Comparison of ENCODE assay signal across 8 mouse cellular contexts in genomic region chr9:120830526-120830925, GRCm38 (mm10).
A peak's percentile ranks its signal among the peaks of the same experiment; 100 is the strongest.
DNase-seq lines count a peak whose midpoint lies in the region; ATAC-seq and TF ChIP-seq lines count a peak whose summit lies in the region.

No protein-coding gene starts in this region.

- no peak overlapping the region for H3K4me2 ChIP-seq in liver, postnatal 0 days (ENCODE audit: low read depth, low read length)
- no peak overlapping the region for H3K4me2 ChIP-seq in liver, embryonic 11.5 days

- no peak for TF ChIP-seq CTCF in liver, postnatal 0 days (IDR thresholded peaks at IDR 0.05; ENCODE audit: low read depth)

- no peak overlapping the region for H3K27ac ChIP-seq in liver, postnatal 0 days (ENCODE audit: low read depth)
- no peak overlapping the region for H3K27ac ChIP-seq in liver, embryonic 11.5 days (ENCODE audit: low read depth, low read length)

- ATAC-seq in liver, postnatal 0 days: no peak
- ATAC-seq in liver, embryonic 11.5 days (replicated peaks; ENCODE audit: low FRiP score): no peak

- no peaks in the 10 kb centered on the region for H3K9me3 ChIP-seq in liver, postnatal 0 days (ENCODE audit: low read length)
- no peaks in the 10 kb centered on the region for H3K9me3 ChIP-seq in liver, embryonic 11.5 days (ENCODE audit: control insufficient read depth, low read length)

- 57% methylated on average over 5 of the region's 5 CpGs for WGBS in liver, postnatal 0 days (ENCODE audit: insufficient replicate concordance)
- 75% methylated on average over 5 of the region's 5 CpGs for WGBS in liver, embryonic 11.5 days

- H3K27me3 ChIP-seq in liver, postnatal 0 days (ENCODE audit: insufficient read depth, low read length): no peaks in the 10 kb centered on the region
- no peaks in the 10 kb centered on the region for H3K27me3 ChIP-seq in liver, embryonic 11.5 days (replicated peaks; ENCODE audit: control insufficient read depth, insufficient read depth, low read length)

- no peaks in the 10 kb centered on the region for H3K36me3 ChIP-seq in liver, postnatal 0 days (replicated peaks; ENCODE audit: insufficient read depth, low read length)
- no peaks in the 10 kb centered on the region for H3K36me3 ChIP-seq in liver, embryonic 11.5 days (ENCODE audit: control insufficient read depth, insufficient read depth, low read length)

- H3K4me3 ChIP-seq in liver, postnatal 0 days (ENCODE audit: low read depth, low read length): no peak overlapping the region
- no peak overlapping the region for H3K4me3 ChIP-seq in liver, embryonic 11.5 days (ENCODE audit: low read depth, low read length)

- TF ChIP-seq EP300 in liver, postnatal 0 days (IDR thresholded peaks at IDR 0.05; ENCODE audit: low read depth): no peak

- peak; percentile 21 for DNase-seq in liver, postnatal 0 days
- DNase-seq in liver, embryonic 11.5 days (ENCODE audit: low spot score): no peak
- DNase-seq in adrenal gland, adult 8-10 months: peak; percentile 85
- peak; percentile 40 to 85 for DNase-seq in cerebellum, postnatal 4 days (ENCODE audit: low spot score in 2 of 2)
- DNase-seq in kidney, postnatal 10 days: peak; percentile 74
- DNase-seq in ovary, postnatal 10 days (ENCODE audit: low spot score): no peak
- DNase-seq in embryo, embryonic 9.5 days (ENCODE audit: extremely low spot score): no peak
- DNase-seq in embryo, embryonic 10 days (ENCODE audit: low spot score): no peak

- H3K4me1 ChIP-seq in liver, postnatal 0 days (ENCODE audit: insufficient read depth): no peaks in the 10 kb centered on the region
- no peaks in the 10 kb centered on the region for H3K4me1 ChIP-seq in liver, embryonic 11.5 days (replicated peaks; ENCODE audit: control insufficient read depth, insufficient read depth, low read length)

- H3K9ac ChIP-seq in liver, postnatal 0 days (replicated peaks): no peak overlapping the region
- H3K9ac ChIP-seq in liver, embryonic 11.5 days (ENCODE audit: low read depth, low read length): no peak overlapping the region

Comparison
In these comparisons a context has a peak if more than half of its experiments do, and no peak if none do; other contexts are left out.
1. DNase-seq: peak in liver, postnatal 0 days (single experiment), adrenal gland, adult 8-10 months (single experiment), cerebellum, postnatal 4 days (2 of 2) and kidney, postnatal 10 days (single experiment); none in liver, embryonic 11.5 days (single experiment), ovary, postnatal 10 days (single experiment), embryo, embryonic 9.5 days (single experiment) and embryo, embryonic 10 days (single experiment).